Mouse (Mus musculus) lung, postnatal 0 days (tissue): Measurements from ENCODE around the gene Kcnq2. TPM values are rescaled to one million over a fixed set of nuclear protein-coding genes. Genes with fewer than 3 reads are reported as not detected.

Experiments
- ATAC-seq: fragments of 200-750 bp; cut with Nextera tagmentation; 2 replicates; pipeline ENCODE4 v1.8.0; 2017; ENCODE audit warnings: moderate library complexity
- DNase-seq: peaks from one replicate; pipeline ENCODE4 v3.0.0-alpha.2; 2016; ENCODE audit warnings: low spot score
- H3K27ac ChIP-seq: fragments of 300-500 bp; sonication (generic); 2 replicates; pipeline ENCODE4 v1.5.1; 2014; ENCODE audit warnings: antibody characterized with exemption, mild to moderate bottlenecking, low read length, mixed read lengths
- H3K27me3 ChIP-seq: fragments of 300-500 bp; sonication (generic); replicated peaks from 2 replicates; pipeline ENCODE4 v1.6.1; 2014; ENCODE audit warnings: low read length, mixed read lengths; ENCODE audit not compliant: insufficient read depth
- H3K36me3 ChIP-seq: fragments of 300-500 bp; sonication (generic); 2 replicates; pipeline ENCODE4 v1.6.1; 2014; ENCODE audit warnings: low read length, mixed read lengths; ENCODE audit not compliant: insufficient read depth
- H3K4me1 ChIP-seq: fragments of 300-500 bp; sonication (generic); 2 replicates; pipeline ENCODE4 v1.6.1; 2014; ENCODE audit warnings: antibody characterized with exemption, low read depth, low read length, mixed read lengths; ENCODE audit not compliant: insufficient read depth
- H3K4me2 ChIP-seq: fragments of 300-500 bp; sonication (generic); replicated peaks from 2 replicates; pipeline ENCODE4 v1.6.1; 2014; ENCODE audit warnings: low read depth, mild to moderate bottlenecking, low read length, moderate library complexity, mixed read lengths
- H3K4me3 ChIP-seq: fragments of 300-500 bp; sonication (generic); 2 replicates; pipeline ENCODE4 v1.5.1; 2014; ENCODE audit warnings: low read depth, low read length
- H3K9ac ChIP-seq: fragments of 300-500 bp; sonication (generic); replicated peaks from 2 replicates; pipeline ENCODE4 v1.6.1; 2014; ENCODE audit warnings: low read depth, mild to moderate bottlenecking
- H3K9me3 ChIP-seq: fragments of 300-500 bp; sonication (generic); 2 replicates; pipeline ENCODE4 v1.6.1; 2016; ENCODE audit warnings: low read length, mixed read lengths
- CTCF ChIP-seq: IDR thresholded peaks from 2 replicates; pipeline ENCODE4 v1.5.1; 2016; ENCODE audit warnings: antibody characterized with exemption, mild to moderate bottlenecking
- EP300 ChIP-seq: IDR thresholded peaks from 2 replicates; pipeline ENCODE4 v1.6.1; 2016; ENCODE audit warnings: antibody characterized with exemption, mild to moderate bottlenecking, control low read depth
- WGBS: fragments of 180-500 bp; shearing (Covaris S2); extraction: QIAGEN DNeasy Blood & Tissue Kit; methylation state at CpG from one replicate; pipeline ENCODE4 v1.1.7; 2014; 5-methylcytosine and 5-hydroxymethylcytosine counted together
- polyA plus RNA-seq: library from polyadenylated mRNA; unstranded; fragments of >200 nt; fragmentation: Nextera tagmentation; extraction: Ambion mirVana; gene quantifications from 2 replicates; pipeline ENCODE4 v1.2.1, GENCODE M21; 2015

Kcnq2 gene
- polyA plus RNA-seq, 1 experiment from 2014 or later, result not detected

DNA sequence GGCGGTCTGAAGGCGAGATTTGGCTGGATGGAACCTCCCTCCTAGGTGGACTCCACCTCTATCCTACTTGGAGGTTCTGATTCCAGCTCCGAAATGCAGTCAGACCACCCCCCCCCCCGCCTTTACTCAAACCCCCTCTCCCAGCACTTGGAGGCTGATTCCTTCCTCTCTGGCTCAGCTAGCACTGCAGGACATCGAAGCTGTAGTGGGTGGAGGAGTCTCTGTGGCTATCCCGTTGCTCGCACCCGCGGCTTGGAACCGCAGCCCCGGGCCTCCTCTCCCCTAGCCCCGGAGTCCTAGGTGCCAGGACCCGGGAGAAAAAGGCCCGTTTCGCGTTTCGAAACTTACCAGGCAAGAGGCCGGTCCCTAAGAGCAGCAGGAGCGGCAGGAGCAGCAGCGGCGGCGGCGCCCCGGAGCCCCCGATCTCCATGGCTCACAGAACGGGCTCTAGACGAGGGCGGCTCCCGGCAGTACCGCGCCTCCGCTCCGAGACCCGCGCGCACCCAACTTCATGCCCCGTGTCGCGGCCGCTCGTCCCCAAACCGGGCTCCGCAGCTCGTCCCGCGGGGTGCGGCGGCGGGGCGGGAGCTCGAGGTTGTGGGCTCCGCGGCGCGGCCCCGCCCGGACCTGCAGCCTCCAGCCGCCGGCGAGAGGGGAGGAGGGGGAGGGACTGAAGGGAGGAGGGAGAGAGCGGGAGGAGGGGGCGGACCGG, 96.3 kb downstream of the Kcnq2 start:
- Histone ChIP-seq H3K36me3 (no peaks in the 10 kb centered on the region), H3K27me3 (peaks cover 18% of the 10 kb centered on the region), H3K4me1 (no peaks in the 10 kb centered on the region), H3K4me2 (peak overlapping the region; percentile 75), H3K27ac (no peak overlapping the region), H3K4me3 (peak overlapping the region; percentile 36), H3K9ac (no peak overlapping the region), H3K9me3 (no peaks in the 10 kb centered on the region)
- ATAC-seq (no peak), DNase-seq (no peak)
- 2% methylated on average over 36 of the region's 63 CpGs for WGBS
- TF ChIP-seq EP300 (no peak), CTCF (no peak)

DNA sequence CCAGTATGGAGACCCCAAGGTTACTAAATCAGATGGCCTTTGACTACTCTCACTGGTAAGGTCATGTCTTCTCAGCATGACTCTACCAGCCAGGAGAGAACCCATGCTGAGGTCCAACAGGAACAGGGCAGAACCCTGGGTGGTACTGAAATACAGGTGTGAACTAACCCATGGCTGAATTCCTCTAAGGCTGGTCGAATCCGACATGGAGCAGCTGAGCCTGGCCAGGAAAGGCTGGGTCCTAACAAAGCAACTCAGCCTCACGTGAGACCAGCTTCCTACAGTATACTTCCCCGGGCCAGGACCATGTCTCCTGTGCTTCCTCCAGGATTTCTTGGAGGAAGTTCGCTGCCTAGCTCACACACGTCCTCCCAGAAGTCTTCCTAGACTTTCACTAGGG, 98.5 kb downstream of the Kcnq2 start:
- DNase-seq (no peak), ATAC-seq (no peak)
- H3K4me1 ChIP-seq, result no peaks in the 10 kb centered on the region
- H3K4me3 ChIP-seq, result no peak overlapping the region
- peaks cover 18% of the 10 kb centered on the region for H3K27me3 ChIP-seq
- no peak for TF ChIP-seq CTCF
- no peak for TF ChIP-seq EP300
- no peak overlapping the region for H3K4me2 ChIP-seq
- no peak overlapping the region for H3K27ac ChIP-seq
- 57% methylated on average over 6 of the region's 6 CpGs for WGBS
- no peak overlapping the region for H3K9ac ChIP-seq
- no peaks in the 10 kb centered on the region for H3K36me3 ChIP-seq
- H3K9me3 ChIP-seq, result no peaks in the 10 kb centered on the region

DNA sequence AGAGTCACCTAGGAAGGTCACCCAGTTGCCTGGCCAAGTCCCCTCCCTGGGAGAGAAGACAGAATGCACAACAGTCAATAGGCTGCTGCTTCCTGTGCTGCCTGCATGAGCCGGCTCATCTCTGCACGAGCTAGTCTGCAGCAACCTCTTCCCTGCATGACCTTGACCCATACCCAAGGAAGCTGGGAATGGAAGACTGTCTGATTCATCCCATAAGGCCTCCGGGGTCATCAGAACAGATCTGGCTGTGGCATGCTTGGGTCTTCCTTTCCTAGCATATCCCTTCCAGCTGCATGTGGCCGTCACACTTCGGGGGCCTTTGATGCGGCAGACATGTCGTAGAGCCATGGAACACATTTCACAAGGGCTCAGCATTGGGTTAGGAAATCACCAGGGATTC, 99.9 kb downstream of the Kcnq2 start:
- peaks cover 18% of the 10 kb centered on the region for H3K27me3 ChIP-seq

DNA sequence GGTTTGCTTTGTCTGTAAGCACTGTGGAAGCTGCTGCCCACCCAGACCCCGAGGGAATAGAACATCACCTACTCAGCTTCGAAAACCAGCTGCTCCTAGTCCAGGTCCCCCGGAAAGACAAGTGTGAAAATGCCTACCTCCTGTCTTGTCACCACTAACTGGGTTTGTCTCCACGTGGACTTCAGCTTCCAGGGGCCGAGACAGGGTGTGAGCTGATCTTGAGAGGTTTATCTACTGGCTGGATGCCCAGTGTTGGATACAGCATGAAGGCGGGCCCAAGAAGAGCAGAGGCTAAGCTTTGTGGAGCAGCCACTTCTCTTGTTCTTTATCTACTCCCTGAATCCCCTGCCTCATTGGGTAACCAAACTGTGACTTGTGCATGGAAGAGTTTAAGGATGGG, 101.8 kb downstream of the Kcnq2 start:
- H3K4me3 ChIP-seq, result no peak overlapping the region
- no peak overlapping the region for H3K4me2 ChIP-seq
- ATAC-seq (no peak), DNase-seq (peak; percentile 35)
- no peaks in the 10 kb centered on the region for H3K36me3 ChIP-seq
- H3K4me1 ChIP-seq, result no peaks in the 10 kb centered on the region
- no peak overlapping the region for H3K27ac ChIP-seq
- H3K9me3 ChIP-seq, result no peaks in the 10 kb centered on the region
- H3K9ac ChIP-seq, result no peak overlapping the region
- peaks cover 6% of the 10 kb centered on the region; the same call in 1 of the 2 replicates for H3K27me3 ChIP-seq
- TF ChIP-seq EP300 (no peak), CTCF (no peak)
- WGBS, result 31% methylated on average over 6 of the region's 6 CpGs

More for the DNA sequence above, 99.9 kb downstream of the Kcnq2 start:
- Histone ChIP-seq H3K4me3 (no peak overlapping the region), H3K27ac (no peak overlapping the region), H3K4me2 (no peak overlapping the region), H3K4me1 (no peaks in the 10 kb centered on the region), H3K9me3 (no peaks in the 10 kb centered on the region), H3K9ac (no peak overlapping the region), H3K36me3 (no peaks in the 10 kb centered on the region)
- ATAC-seq (no peak), DNase-seq (no peak)
- TF ChIP-seq CTCF (no peak), EP300 (no peak)
- WGBS, result 75% methylated on average over 7 of the region's 7 CpGs

DNA sequence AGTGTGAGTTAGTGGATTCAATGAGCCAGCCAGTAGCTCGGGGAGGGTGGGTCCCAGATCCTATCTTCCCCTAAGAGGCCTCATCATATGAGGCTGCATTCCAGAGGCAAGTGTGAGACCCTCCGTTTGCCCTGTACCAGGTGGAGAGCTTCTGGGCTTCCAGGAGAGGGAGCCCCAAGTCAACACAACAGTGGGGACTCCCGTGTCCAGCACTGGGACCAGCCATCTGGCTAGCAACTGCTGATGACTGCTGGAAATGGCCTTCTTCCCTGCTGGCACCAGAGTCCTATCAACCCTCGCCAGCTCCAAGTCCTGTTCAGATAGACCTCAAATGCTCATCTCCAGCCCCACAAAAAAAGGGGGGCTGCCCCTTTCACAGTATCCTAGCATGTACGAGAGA, 102.7 kb downstream of the Kcnq2 start:
- Histone ChIP-seq H3K4me1 (no peaks in the 10 kb centered on the region), H3K27ac (no peak overlapping the region), H3K9ac (no peak overlapping the region), H3K27me3 (no peaks in the 10 kb centered on the region), H3K4me2 (no peak overlapping the region), H3K9me3 (no peaks in the 10 kb centered on the region), H3K36me3 (no peaks in the 10 kb centered on the region), H3K4me3 (no peak overlapping the region)
- no peak for DNase-seq
- ATAC-seq, result no peak
- 41% methylated on average over 5 of the region's 5 CpGs for WGBS
- TF ChIP-seq CTCF, result peak; percentile 43
- no peak for TF ChIP-seq EP300

DNA sequence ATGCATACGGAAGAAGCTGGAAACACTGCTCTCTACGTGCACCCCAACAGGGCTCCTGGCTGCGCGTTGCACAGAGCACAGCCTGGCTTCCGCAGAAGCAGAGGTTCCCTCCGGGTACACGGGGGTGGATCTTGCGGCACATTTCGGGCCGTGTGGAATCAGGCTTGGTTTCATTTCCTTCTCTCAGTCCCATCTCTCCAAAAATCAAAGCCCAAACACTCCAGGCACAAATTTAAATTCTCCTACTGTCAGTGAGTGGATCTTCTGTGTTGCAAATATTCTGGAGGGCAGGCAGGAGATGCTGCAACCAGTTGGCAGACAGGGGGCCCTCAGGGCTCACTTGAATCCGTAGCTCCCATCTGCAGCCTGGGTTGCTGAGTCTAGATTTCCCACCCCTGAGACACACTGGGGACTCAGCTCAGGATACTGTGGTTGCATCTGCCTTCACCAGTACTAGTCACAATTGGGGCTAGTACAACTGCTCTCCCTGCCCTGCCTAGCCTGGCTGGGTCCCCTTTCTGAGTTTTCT, 103.6 kb downstream of the Kcnq2 start:
- no peaks in the 10 kb centered on the region for H3K27me3 ChIP-seq
- no peak for ATAC-seq
- WGBS, result 82% methylated on average over 11 of the region's 11 CpGs

More for the DNA sequence above, 103.6 kb downstream of the Kcnq2 start:
- no peaks in the 10 kb centered on the region for H3K9me3 ChIP-seq
- no peak overlapping the region for H3K4me2 ChIP-seq
- H3K36me3 ChIP-seq, result no peaks in the 10 kb centered on the region
- no peak for TF ChIP-seq CTCF
- no peak for TF ChIP-seq EP300
- no peak for DNase-seq
- H3K4me1 ChIP-seq, result no peaks in the 10 kb centered on the region
- no peak overlapping the region for H3K4me3 ChIP-seq
- H3K27ac ChIP-seq, result no peak overlapping the region
- no peak overlapping the region for H3K9ac ChIP-seq

Other genes with a start within 250 kb of the Kcnq2 start
- gene Ythdf1, start 214.4 kb downstream of the Kcnq2 start, polyA plus RNA-seq, result 40.3 and 42.4 TPM in 2 replicates
- not detected in 2 replicates for gene Birc7, start 206.3 kb downstream of the Kcnq2 start, polyA plus RNA-seq
- 110 and 113 TPM in 2 replicates for gene Nkain4, start 180.6 kb downstream of the Kcnq2 start, polyA plus RNA-seq
- gene Arfgap1, start 168.1 kb downstream of the Kcnq2 start, polyA plus RNA-seq, result 50.5 and 52.9 TPM in 2 replicates
- 0.20 and 0.30 TPM in 2 replicates for gene Col20a1, start 148.8 kb downstream of the Kcnq2 start, polyA plus RNA-seq
- gene Chrna4, start 91.8 kb downstream of the Kcnq2 start, polyA plus RNA-seq, result 0.04 and 0.15 TPM in 2 replicates
- gene Eef1a2, start 21.7 kb upstream of the Kcnq2 start, polyA plus RNA-seq, result 0.14 and 0.20 TPM in 2 replicates
- gene Ppdpf, start 51.9 kb upstream of the Kcnq2 start, polyA plus RNA-seq, result 261 and 262 TPM in 2 replicates
- 0.23 and 0.25 TPM in 2 replicates for gene Ptk6, start 67.5 kb upstream of the Kcnq2 start, polyA plus RNA-seq
- gene Srms, start 77.9 kb upstream of the Kcnq2 start, polyA plus RNA-seq, result 2.5 and 2.6 TPM in 2 replicates
- 0.86 and 0.91 TPM in 2 replicates for gene Fndc11, start 84.7 kb upstream of the Kcnq2 start, polyA plus RNA-seq
- gene Helz2, start 106.7 kb upstream of the Kcnq2 start, polyA plus RNA-seq, result 3.1 and 3.5 TPM in 2 replicates
- gene Gmeb2, start 152.7 kb upstream of the Kcnq2 start, polyA plus RNA-seq, result 7.6 and 7.8 TPM in 2 replicates
- 0.51 and 0.95 TPM in 2 replicates for gene Stmn3, start 179.2 kb upstream of the Kcnq2 start, polyA plus RNA-seq
- 8.0 and 10.4 TPM in 2 replicates for gene Rtel1, start 184.4 kb upstream of the Kcnq2 start, polyA plus RNA-seq
- gene Zgpat, start 229.6 kb upstream of the Kcnq2 start, polyA plus RNA-seq, result 22.9 and 26.8 TPM in 2 replicates
- 46.5 and 46.6 TPM in 2 replicates for gene Arfrp1, start 230.1 kb upstream of the Kcnq2 start, polyA plus RNA-seq
- 12.2 and 13.5 TPM in 2 replicates for gene Lime1, start 244.8 kb upstream of the Kcnq2 start, polyA plus RNA-seq